Mouse (Mus musculus) liver, embryonic 14.5 days (tissue): ENCODE results near the gene Rnaset2b.
"Not testable (repeated sequence)": the region's sequence is repeated elsewhere in the genome, so short reads cannot be mapped to it uniquely, and the experiment has no call there.

Experiments used
- CTCF ChIP-seq: IDR thresholded peaks from 2 replicates; pipeline ENCODE4 v1.5.1; 2016; ENCODE audit warnings: antibody characterized with exemption, low read depth, control low read depth
- EP300 ChIP-seq: IDR thresholded peaks from 2 replicates; pipeline ENCODE4 v1.6.1; 2016; ENCODE audit warnings: antibody characterized with exemption, low read depth

- not testable (repeated sequence) for TF ChIP-seq CTCF, EP300
Observed at GRCm38 (mm10) chr17:7005646-7006045, 35.2 kb downstream of the Rnaset2b start.
